Mouse (Mus musculus) gastrocnemius, postnatal 14 days (tissue): ENCODE results near the gene Rap1gap2. TPM values are rescaled to one million over a fixed set of nuclear protein-coding genes. Genes with fewer than 3 reads are reported as not detected.

Experiments
- DNase-seq: peaks from one replicate; pipeline ENCODE4 v3.0.0; 2021; ENCODE audit warnings: mixed read lengths
- intact Hi-C: fragments of 180-260 bp; cut with DNase I; formaldehyde crosslinking; loops from one replicate; pipeline ENCODE4 v1.15.1; 2025; ENCODE audit warnings: low total_unique reads
- total RNA-seq, 2 experiments: library from RNA; stranded (reverse); gene quantifications; 2 replicates each; pipeline ENCODE4 v1.2.3; 2021

Gene Rap1gap2
- total RNA-seq, 2 experiments from 2014 or later = 9.9 to 10.0 TPM

GRCm38 (mm10) chr11:74523210-74523951 is 87.3 kb downstream of the Rap1gap2 start:
- intact Hi-C loops = loop anchor here (5.0 kb wide), 1 partner anchor 121 kb away; no protein-coding TSS in a partner anchor
- no peak for DNase-seq

GRCm38 (mm10) chr11:74522487-74523209 is 88.1 kb downstream of the Rap1gap2 start:
- peak; percentile 72 for DNase-seq
- intact Hi-C loops = loop anchor here (5.0 kb wide), 1 partner anchor 120 kb away; no protein-coding TSS in a partner anchor

- peak; percentile 30 for DNase-seq
- intact Hi-C loops = loop anchor here (5.0 kb wide), 1 partner anchor 120 kb away; no protein-coding TSS in a partner anchor
These were observed 88.7 kb downstream of the Rap1gap2 start for GRCm38 (mm10) chr11:74521981-74522486.

GRCm38 (mm10) chr11:74520201-74520600 is 90.5 kb downstream of the Rap1gap2 start:
- no peak for DNase-seq
- intact Hi-C loops = loop anchor here (5.0 kb wide), 1 partner anchor 118 kb away; no protein-coding TSS in a partner anchor

- no peak for DNase-seq
- intact Hi-C loops = no loop called here
These were observed 94.6 kb downstream of the Rap1gap2 start for GRCm38 (mm10) chr11:74516112-74516511.

GRCm38 (mm10) chr11:74515046-74515445 is 95.7 kb downstream of the Rap1gap2 start:
- DNase-seq = no peak
- intact Hi-C loops = no loop called here

- intact Hi-C loops = no loop called here
- DNase-seq = no peak
These were observed 98.1 kb downstream of the Rap1gap2 start for GRCm38 (mm10) chr11:74512595-74512994.

- no peak for DNase-seq
- intact Hi-C loops = no loop called here
These were observed 104.4 kb downstream of the Rap1gap2 start for GRCm38 (mm10) chr11:74506275-74506674.

GRCm38 (mm10) chr11:74502485-74502884 is 108.2 kb downstream of the Rap1gap2 start:
- DNase-seq = no peak
- intact Hi-C loops = no loop called here

GRCm38 (mm10) chr11:74501989-74502388 is 108.7 kb downstream of the Rap1gap2 start:
- DNase-seq = no peak
- intact Hi-C loops = no loop called here

- no peak for DNase-seq
- intact Hi-C loops = no loop called here
These were observed 109.7 kb downstream of the Rap1gap2 start for GRCm38 (mm10) chr11:74501061-74501460.

GRCm38 (mm10) chr11:74499521-74500099 is 111.1 kb downstream of the Rap1gap2 start:
- intact Hi-C loops = no loop called here
- no peak for DNase-seq

GRCm38 (mm10) chr11:74499058-74499457 is 111.7 kb downstream of the Rap1gap2 start:
- no peak for DNase-seq
- intact Hi-C loops = no loop called here

- intact Hi-C loops = no loop called here
These were observed 114.1 kb downstream of the Rap1gap2 start for GRCm38 (mm10) chr11:74496581-74496980.

GRCm38 (mm10) chr11:74493936-74494335 is 116.8 kb downstream of the Rap1gap2 start:
- intact Hi-C loops = no loop called here
- no peak for DNase-seq

More at GRCm38 (mm10) chr11:74496581-74496980, 114.1 kb downstream of the Rap1gap2 start:
- DNase-seq = no peak

GRCm38 (mm10) chr11:74493172-74493862 is 117.4 kb downstream of the Rap1gap2 start:
- intact Hi-C loops = no loop called here
- DNase-seq = no peak

- intact Hi-C loops = no loop called here
- DNase-seq = no peak
These were observed 119.6 kb downstream of the Rap1gap2 start for GRCm38 (mm10) chr11:74491130-74491529.

GRCm38 (mm10) chr11:74489239-74489638 is 121.5 kb downstream of the Rap1gap2 start:
- intact Hi-C loops = no loop called here
- no peak for DNase-seq

GRCm38 (mm10) chr11:74487952-74488351 is 122.8 kb downstream of the Rap1gap2 start:
- intact Hi-C loops = no loop called here

More at GRCm38 (mm10) chr11:74487952-74488351, 122.8 kb downstream of the Rap1gap2 start:
- no peak for DNase-seq
